Mouse (Mus musculus) heart, adult 2 months (tissue): ENCODE measurements around the gene Rhbdl1. TPM values are rescaled to one million over a fixed set of nuclear protein-coding genes. Genes with fewer than 3 reads are reported as not detected.

Experiments used
- DNase-seq, 2 experiments: peaks; one replicate each; pipeline ENCODE4 v3.0.0; 2021
- H3K27ac ChIP-seq: fragments of 200-600 bp; 2 replicates; pipeline ENCODE4 v1.8.1; 2022
- H3K27me3 ChIP-seq: fragments of 200-500 bp; 2 replicates; pipeline ENCODE4 v1.6.1; 2012; ENCODE audit warnings: mild to moderate bottlenecking, low read length, inconsistent platforms, mixed read lengths; ENCODE audit not compliant: control insufficient read depth, insufficient read depth
- H3K36me3 ChIP-seq: fragments of 200-500 bp; 2 replicates; pipeline ENCODE4 v1.6.1; 2012; ENCODE audit warnings: low read length, inconsistent platforms; ENCODE audit not compliant: control insufficient read depth, insufficient read depth
- H3K4me1 ChIP-seq: fragments of 200-500 bp; 2 replicates; pipeline ENCODE4 v1.6.1; 2011; ENCODE audit warnings: low read length; ENCODE audit not compliant: control insufficient read depth, insufficient read depth
- H3K4me3 ChIP-seq: fragments of 200-600 bp; 2 replicates; pipeline ENCODE4 v1.8.1; 2022
- H3K79me2 ChIP-seq: fragments of 200-500 bp; replicated peaks from 2 replicates; pipeline ENCODE4 v1.6.1; 2012; ENCODE audit warnings: mild to moderate bottlenecking, inconsistent platforms, low read length, moderate library complexity, mixed read lengths; ENCODE audit not compliant: control insufficient read depth, insufficient read depth
- H3K9ac ChIP-seq: fragments of 200-500 bp; 2 replicates; pipeline ENCODE4 v1.6.1; 2012; ENCODE audit warnings: low read depth, mild to moderate bottlenecking, control low read depth, inconsistent platforms, low read length, mixed read lengths
- CTCF ChIP-seq: fragments of 200-600 bp; IDR thresholded peaks from 2 replicates; pipeline ENCODE4 v1.8.1; 2022; ENCODE audit warnings: antibody characterized with exemption, mild to moderate bottlenecking, moderate library complexity
- EP300 ChIP-seq: fragments of 200-500 bp; IDR thresholded peaks from 2 replicates; pipeline ENCODE4 v1.6.1; 2011; ENCODE audit warnings: low read depth, low read length, control low read depth; ENCODE audit not compliant: insufficient read depth
- POLR2A ChIP-seq: fragments of 200-500 bp; IDR thresholded peaks from 2 replicates; pipeline ENCODE4 v1.6.1; 2011; ENCODE audit warnings: mild to moderate bottlenecking, low read depth, low read length, control low read depth; ENCODE audit not compliant: insufficient read depth
- WGBS: fragments of 180-500 bp; shearing (Covaris S2); methylation state at CpG from one replicate; pipeline ENCODE4 v1.1.7; 2018; 5-methylcytosine and 5-hydroxymethylcytosine counted together
- intact Hi-C: fragments of 180-260 bp; cut with DNase I; formaldehyde crosslinking; loops from one replicate; pipeline ENCODE4 v1.15.1; 2025
- polyA plus RNA-seq: library from polyadenylated mRNA; depleted of rRNA; stranded (reverse); fragments of >200 nt; gene quantifications from 2 replicates; pipeline ENCODE4 v1.2.3, GENCODE M21; 2012
- total RNA-seq, 2 experiments: library from RNA; stranded (reverse); gene quantifications; 2 replicates each; pipeline ENCODE4 v1.2.3; 2021

Gene Rhbdl1
- total and polyA plus RNA-seq, 3 experiments = 0.55 to 4.9 (median 0.82) TPM

DNA sequence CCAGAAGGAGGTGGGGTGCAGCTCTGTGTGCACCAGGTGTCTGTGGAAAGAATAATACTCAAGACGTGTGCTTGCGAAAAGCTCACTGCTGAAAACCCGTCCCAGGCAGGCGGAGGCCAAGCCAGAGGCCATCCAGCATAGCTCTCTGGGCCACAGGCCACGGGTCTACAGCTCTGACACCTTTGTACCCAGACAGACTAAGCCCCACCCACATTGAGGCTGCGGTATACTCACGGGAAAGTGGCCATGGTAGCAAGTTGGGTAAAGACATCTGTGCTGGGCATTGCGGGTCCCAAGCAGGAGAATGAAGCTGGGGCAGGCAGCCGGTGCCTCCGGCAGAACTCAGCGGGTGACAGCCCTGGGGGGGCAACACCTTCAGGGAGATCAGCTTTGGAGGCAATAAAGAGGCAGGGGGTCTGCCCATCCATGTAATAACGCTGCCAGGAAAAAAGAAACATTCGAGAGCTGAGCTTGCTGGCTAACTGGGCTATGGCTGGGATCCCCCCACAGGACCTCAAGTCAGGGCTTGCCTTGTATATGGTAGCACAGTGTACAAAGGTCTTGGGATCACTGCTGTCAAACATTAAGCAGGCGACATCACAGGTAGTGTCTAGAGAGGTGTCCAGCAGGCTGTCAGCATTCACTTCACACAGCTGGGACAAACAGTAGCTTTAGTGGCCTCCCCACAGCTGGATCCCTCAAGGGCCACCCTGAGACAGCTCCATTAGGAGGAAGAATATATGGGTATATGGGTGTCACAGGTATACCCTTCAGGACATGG, 2.5 kb upstream of the Rhbdl1 start:
- no peak for TF ChIP-seq EP300
- no peak for TF ChIP-seq CTCF
- TF ChIP-seq POLR2A = no peak
- H3K27ac ChIP-seq = no peak overlapping the region
- no peak overlapping the region for H3K4me3 ChIP-seq
- H3K4me1 ChIP-seq = peaks cover 21% of the 10 kb centered on the region
- no peaks in the 10 kb centered on the region for H3K27me3 ChIP-seq
- H3K9ac ChIP-seq = no peak overlapping the region
- intact Hi-C loops = no loop called here
- DNase-seq = no peak
- peaks cover 2% of the 10 kb centered on the region for H3K79me2 ChIP-seq
- 80% methylated on average over 14 of the region's 14 CpGs for WGBS
- no peaks in the 10 kb centered on the region for H3K36me3 ChIP-seq

DNA sequence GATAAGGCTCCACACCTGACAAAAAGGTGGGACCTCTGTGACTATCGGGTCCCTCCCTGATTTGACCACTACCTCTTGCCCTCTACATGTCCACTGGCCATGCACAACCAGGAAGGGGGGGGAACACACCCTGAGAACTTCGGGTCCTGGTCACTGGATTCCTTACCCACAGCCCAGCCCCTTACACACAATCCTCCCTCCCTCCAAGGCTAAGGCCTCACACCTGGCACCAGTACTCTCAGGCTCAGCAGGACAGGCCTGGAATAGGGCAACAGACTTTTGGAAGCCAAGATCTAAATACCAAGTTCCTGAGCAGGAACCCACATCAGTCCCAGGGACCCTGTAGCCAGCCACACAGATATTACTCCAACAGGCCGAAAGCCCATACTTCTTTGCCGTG, 1.8 kb upstream of the Rhbdl1 start:
- H3K79me2 ChIP-seq = peaks cover 2% of the 10 kb centered on the region
- no peak overlapping the region for H3K27ac ChIP-seq
- 80% methylated on average over 4 of the region's 4 CpGs for WGBS
- H3K27me3 ChIP-seq = no peaks in the 10 kb centered on the region
- H3K36me3 ChIP-seq = no peaks in the 10 kb centered on the region
- no peak for TF ChIP-seq EP300
- no peak for TF ChIP-seq CTCF
- no peak for TF ChIP-seq POLR2A
- intact Hi-C loops = no loop called here
- no peak for DNase-seq
- H3K4me3 ChIP-seq = no peak overlapping the region
- H3K9ac ChIP-seq = no peak overlapping the region
- peaks cover 24% of the 10 kb centered on the region for H3K4me1 ChIP-seq

DNA sequence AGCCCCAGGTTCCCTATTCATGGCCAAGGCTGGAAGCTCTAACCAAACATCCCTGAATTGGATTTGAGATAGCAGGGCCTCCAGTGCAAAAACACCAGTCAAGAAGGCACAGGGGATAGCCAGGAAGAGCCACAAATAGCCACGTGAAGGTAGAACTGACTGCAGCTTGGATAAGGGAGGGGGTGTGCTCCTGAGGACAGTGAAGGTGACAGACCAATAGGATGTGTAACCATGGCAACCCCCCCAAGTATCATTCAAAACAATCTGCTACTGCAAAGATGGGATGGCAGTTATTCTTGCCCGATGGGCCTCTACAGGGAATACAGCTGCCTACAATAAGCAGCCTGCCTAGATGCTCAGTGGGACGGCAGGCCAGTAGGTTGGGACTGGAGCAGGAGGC, 438 bp upstream of the Rhbdl1 start:
- H3K27ac ChIP-seq = peak overlapping the region; percentile 73
- H3K36me3 ChIP-seq = no peaks in the 10 kb centered on the region
- intact Hi-C loops = no loop called here
- no peak overlapping the region for H3K9ac ChIP-seq
- H3K4me3 ChIP-seq = no peak overlapping the region
- peaks cover 18% of the 10 kb centered on the region for H3K4me1 ChIP-seq
- no peak for DNase-seq
- TF ChIP-seq POLR2A = no peak
- no peak for TF ChIP-seq EP300
- no peak for TF ChIP-seq CTCF
- H3K27me3 ChIP-seq = no peaks in the 10 kb centered on the region
- H3K79me2 ChIP-seq = peaks cover 2% of the 10 kb centered on the region
- WGBS = 39% methylated on average over 3 of the region's 3 CpGs

DNA sequence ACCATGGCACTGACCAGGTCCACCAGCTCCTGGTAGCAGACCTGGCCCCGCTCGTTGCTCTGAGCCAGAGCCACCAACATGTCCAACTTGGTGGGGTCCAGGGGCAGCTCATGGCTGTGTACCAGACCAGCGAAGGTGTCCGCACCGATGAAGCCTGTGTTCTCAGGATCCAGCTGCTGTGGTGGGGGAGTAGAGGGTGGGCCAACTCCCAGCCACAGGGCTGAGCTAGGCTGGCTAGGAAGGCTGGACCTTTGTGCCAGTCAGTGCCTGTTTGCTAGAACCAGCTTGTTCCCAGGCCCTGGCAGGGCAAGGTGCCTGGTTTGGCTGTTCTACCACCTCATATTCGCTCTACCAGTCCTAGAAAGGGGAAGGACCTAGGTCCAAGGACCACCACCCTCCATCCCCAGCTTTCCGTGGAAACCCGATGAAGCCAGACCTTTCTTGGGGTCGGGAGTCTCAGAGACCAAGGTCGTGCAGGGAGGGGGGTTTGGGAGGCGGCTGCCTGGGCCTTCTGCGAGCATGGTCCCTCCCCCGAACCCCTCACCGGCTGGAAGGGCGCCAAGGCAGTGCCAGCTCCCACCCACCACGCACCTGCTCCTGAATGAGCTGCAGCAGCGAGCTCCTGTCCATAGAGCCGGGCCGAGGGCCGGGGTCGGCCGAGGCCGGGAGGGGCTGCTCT, 559 bp downstream of the Rhbdl1 start:
- Histone ChIP-seq H3K4me3 (peak overlapping the region; percentile 40), H3K79me2 (peaks cover 2% of the 10 kb centered on the region), H3K36me3 (no peaks in the 10 kb centered on the region; the same call in 1 of the 2 replicates), H3K9ac (peak overlapping the region; percentile 59), H3K4me1 (peaks cover 23% of the 10 kb centered on the region), H3K27ac (peak overlapping the region; percentile 73), H3K27me3 (no peaks in the 10 kb centered on the region)
- intact Hi-C loops = no loop called here
- WGBS = 21% methylated on average over 23 of the region's 23 CpGs
- DNase-seq = no peak
- TF ChIP-seq POLR2A = peak; percentile 11; the same call in 1 of the 2 replicates
- TF ChIP-seq EP300 = no peak

DNA sequence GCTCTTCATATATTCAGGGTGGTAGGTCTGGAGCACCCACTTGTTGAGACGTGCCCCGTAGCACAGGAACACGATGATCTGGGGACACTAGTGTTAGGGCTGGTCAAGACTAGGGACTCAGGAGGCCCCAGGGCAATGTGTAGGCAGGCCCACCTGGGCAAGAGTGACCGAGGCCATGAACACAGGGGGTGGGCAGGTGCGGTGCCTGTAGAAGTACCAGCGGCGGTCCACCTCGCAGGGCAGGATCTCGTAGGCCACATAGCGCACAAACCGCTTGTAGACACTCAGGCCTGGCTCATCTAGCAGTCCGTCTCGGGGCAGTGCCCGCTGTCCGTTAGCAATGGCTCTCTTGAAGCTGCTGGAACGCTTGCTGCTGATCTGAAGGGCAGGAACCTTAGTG, 1.3 kb downstream of the Rhbdl1 start:
- H3K27ac ChIP-seq = peak overlapping the region; percentile 73; the same call in 1 of the 2 replicates
- H3K27me3 ChIP-seq = no peaks in the 10 kb centered on the region
- H3K79me2 ChIP-seq = peaks cover 2% of the 10 kb centered on the region
- no peak overlapping the region for H3K4me3 ChIP-seq
- 80% methylated on average over 16 of the region's 16 CpGs for WGBS
- TF ChIP-seq POLR2A (no peak), EP300 (no peak), CTCF (no peak)
- DNase-seq = no peak
- peaks cover 26% of the 10 kb centered on the region for H3K4me1 ChIP-seq
- no peaks in the 10 kb centered on the region; the same call in 1 of the 2 replicates for H3K36me3 ChIP-seq
- intact Hi-C loops = no loop called here
- peak overlapping the region; percentile 59 for H3K9ac ChIP-seq

DNA sequence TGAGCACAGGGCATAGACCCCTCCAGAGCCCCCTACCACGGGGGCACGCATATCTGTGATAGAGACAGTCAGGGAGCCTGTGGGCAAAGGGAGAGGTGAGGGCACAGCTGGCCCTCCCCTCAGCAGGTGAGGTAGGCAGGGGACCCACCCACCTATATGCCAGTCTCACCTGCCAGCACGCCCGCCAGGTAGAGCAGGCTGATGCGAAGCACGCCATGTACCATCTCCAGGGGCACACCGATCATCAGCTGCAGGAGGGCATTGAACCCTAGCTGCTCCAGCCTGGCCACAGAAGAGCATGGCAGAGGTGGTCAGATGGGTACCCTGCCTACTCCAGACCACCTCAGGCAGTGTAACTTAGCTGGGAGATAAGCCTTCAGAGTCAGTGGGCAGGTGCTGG, 1.8 kb downstream of the Rhbdl1 start:
- H3K27me3 ChIP-seq = no peaks in the 10 kb centered on the region
- H3K27ac ChIP-seq = no peak overlapping the region
- TF ChIP-seq EP300 (no peak), CTCF (no peak), POLR2A (no peak)
- peaks cover 2% of the 10 kb centered on the region for H3K79me2 ChIP-seq
- no peak overlapping the region for H3K9ac ChIP-seq
- H3K4me3 ChIP-seq = no peak overlapping the region
- WGBS = 94% methylated on average over 7 of the region's 7 CpGs
- no peak for DNase-seq
- peaks cover 26% of the 10 kb centered on the region for H3K4me1 ChIP-seq
- intact Hi-C loops = no loop called here
- H3K36me3 ChIP-seq = no peaks in the 10 kb centered on the region; the same call in 1 of the 2 replicates
